Mouse (Mus musculus) adipocyte (in vitro differentiated cells): ENCODE measurements around the gene Olfr466.
A peak's percentile ranks its signal among the peaks of the same experiment; 100 is the strongest.

Source experiments
- DNase-seq: peaks from one replicate; pipeline ENCODE4 v3.0.0-alpha.2; 2016; ENCODE audit warnings: low spot score

Gene Olfr466

DNA sequence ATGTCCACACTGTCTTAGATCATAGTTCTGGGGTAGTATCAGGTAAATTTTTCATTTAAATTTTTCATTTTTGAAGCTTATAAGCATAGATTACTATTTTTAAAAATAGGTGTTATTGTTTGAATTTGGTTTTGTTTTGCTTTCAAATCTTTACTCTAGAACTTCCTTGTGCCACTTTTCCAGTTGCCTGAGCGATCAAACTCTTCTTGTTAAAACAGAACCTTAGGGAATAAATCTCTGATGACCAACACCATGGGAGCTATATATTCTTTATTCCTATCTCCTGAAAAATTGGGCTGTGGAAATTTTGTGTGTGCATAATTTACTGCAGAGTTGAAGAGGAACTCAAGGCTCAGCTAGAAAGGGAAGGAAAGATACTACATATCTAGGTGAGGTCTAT lies at the start of gene Olfr466:
Gene Olfr466 (plus strand): TSS at position 301 of the 400 bp plus-strand sequence.
- no peak for DNase-seq

- DNase-seq = no peak
These were observed 49.4 kb upstream of the Olfr466 start for GRCm38 (mm10) chr13:65100678-65101077.

DNA sequence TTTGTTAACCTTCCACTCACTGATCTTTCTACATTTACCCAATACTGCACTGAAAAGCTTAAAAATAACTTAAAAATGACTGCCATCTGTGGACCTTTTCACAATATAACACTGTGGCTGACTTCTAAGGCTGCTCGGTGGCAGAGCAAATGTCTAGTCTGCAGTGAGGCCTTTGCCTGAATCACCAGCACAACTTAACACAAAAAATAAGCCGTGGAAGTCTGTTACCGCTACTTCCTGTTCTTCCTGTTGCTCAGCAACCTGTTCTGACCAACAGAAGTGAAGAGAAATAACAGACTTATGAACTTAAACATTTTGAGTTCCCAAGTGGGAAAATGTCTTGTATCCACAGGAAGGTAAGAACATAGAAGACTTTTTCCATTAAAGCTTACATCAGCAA lies 48.8 kb upstream of the Olfr466 start:
- DNase-seq = no peak

- DNase-seq = peak; percentile 59
These were observed 38.1 kb upstream of the Olfr466 start for GRCm38 (mm10) chr13:65111961-65112360.

GRCm38 (mm10) chr13:65112459-65113110 lies 37.5 kb upstream of the Olfr466 start, which contains the start of gene Mfsd14b:
Mfsd14b (minus strand) TSS chr13:65112975.
- DNase-seq = peak; percentile 94

GRCm38 (mm10) chr13:65113239-65113638 lies 36.8 kb upstream of the Olfr466 start:
- DNase-seq = no peak

DNA sequence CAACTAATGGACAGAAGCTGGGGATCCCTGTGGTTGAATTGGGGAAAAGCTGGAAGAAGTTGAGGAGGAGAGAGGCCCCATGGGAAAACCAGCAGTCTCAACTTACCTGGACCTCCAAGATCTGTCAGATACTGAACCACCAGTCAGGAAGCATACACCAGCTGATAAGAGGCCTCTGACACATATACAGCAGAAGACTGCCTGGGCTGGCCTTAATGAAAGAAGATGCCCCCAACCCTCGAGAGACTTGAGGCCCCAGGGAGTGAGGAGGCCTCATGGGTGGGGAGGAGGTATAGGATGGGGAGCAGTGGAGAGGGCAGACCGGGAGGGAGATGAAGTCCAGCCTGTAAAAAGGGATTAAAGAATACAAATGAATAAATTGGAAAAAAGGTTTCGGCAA lies 29.1 kb upstream of the Olfr466 start:
- no peak for DNase-seq

GRCm38 (mm10) chr13:65122111-65122510 lies 27.9 kb upstream of the Olfr466 start:
- DNase-seq = no peak

- no peak for DNase-seq
These were observed 22.8 kb upstream of the Olfr466 start for GRCm38 (mm10) chr13:65127063-65127847.

GRCm38 (mm10) chr13:65137789-65138188 lies 12.3 kb upstream of the Olfr466 start, which contains the start of gene Olfr465-ps1:
Olfr465-ps1 (plus strand) TSS chr13:65138089.
- no peak for DNase-seq

DNA sequence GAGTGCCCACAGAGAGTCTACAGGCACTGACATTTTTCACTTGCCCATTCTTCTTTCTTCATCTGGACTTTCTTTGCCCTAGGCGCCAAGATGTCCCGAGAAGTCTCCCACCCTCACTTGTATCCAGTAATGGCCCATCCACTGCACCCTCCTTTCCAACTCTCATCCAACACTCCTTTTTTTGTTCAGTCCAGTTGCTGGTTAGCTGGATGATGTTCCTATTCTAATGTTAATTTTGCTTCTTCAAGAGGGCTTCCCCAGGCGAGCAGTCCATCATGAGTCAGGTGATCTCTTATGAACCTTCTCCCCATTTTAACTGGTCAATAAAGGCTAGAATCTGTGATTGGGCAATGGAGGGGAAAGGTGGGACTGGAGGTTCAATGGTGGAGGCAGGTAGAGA lies 24.1 kb downstream of the Olfr466 start:
- no peak for DNase-seq

DNA sequence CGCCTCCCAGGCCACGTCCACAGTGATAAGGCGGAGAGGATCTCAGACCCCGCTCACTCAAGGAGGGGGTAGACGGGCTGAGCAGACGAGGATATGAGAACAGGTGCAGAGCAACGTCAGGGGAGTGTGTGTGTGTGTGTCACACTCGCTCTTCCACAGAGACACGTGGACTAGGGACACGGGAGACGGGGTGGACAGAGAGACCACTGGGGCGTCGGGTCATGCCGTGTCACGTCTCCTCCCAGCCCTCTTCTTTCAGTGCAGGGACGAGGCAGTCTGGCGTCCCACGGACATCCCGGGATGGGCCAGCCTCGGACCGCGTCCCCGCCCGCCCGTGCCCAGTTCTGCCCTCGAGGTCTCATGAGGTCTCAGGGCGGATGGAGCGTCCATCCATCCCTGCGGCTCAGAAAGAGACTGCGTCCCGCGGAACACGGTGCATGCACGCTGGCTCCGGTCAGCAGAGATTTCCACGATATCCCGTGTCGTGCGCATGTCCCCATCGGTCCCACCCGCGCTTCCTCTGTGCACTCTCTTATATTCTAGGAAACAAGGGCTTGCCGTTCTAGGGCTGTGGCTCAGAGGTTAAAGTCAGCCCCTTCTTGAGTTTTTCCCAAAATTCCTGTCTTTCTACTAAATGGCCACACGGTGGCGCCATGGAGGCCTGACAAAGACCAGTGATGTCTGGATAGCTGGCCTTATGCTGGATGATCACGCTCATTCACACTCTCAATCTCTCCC lies 25.9 kb downstream of the Olfr466 start:
- peak; percentile 3 for DNase-seq

DNA sequence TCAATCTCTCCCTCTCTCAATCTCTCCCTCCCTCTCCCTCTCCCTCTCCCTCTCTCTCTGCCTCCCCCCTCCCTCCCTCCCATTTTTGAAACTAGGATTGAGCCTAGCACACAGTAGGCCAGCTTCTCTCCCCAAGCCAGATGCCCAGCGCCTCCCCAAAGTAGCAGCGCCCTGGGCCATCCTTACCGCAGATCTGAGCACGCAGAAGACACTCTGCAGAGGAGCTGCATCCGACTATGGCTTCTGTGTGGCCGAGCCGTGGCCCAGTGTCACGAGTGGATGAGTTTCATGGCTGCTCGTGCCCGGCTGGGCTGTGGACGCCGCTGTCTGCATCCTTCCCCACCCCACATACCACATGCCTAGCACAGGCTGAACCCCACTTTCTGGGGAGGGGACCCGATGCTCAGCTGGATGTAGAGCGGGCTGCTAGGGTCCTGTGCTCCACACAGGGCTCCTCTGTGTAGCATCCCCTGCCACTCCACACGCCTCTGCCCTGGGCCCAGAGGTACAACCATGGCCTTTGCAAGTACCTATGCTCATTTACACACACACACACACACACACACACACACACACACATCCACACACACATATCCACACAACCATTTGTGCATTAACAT lies 26.5 kb downstream of the Olfr466 start:
- DNase-seq = no peak

DNA sequence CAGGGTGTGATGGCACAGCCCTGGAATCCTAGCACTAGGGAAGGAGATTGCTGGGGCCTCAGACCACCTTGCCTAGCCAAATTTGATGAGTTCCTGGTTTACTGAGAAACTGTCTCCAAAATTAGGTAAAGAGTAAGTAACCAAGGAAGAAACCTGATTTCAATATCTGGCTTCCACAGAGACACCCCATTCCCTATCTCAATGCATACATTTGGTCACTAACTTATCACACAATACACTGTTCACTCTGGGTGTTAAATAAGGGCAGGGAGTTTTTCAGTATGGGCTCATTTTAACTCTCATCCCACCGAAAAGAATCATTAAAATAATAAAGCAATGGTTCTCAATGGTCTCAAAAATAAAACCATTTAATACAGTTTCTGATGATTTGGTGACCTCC lies 50.6 kb downstream of the Olfr466 start:
- DNase-seq = no peak
